Mouse (Mus musculus) neural tube, embryonic 12.5 days (tissue): ENCODE measurements around the gene B4galnt4. TPM values are rescaled to one million over a fixed set of nuclear protein-coding genes. Genes with fewer than 3 reads are reported as not detected.

Experiments used
- ATAC-seq: fragments of 200-750 bp; cut with Nextera tagmentation; 2 replicates; pipeline ENCODE4 v1.8.0; 2017; ENCODE audit warnings: low read depth, mild to moderate bottlenecking, moderate TSS enrichment, moderate library complexity; ENCODE audit not compliant: low FRiP score
- H3K27ac ChIP-seq: fragments of 300-500 bp; sonication (generic); 2 replicates; pipeline ENCODE4 v1.5.1; 2016
- H3K27me3 ChIP-seq: fragments of 300-500 bp; sonication (generic); replicated peaks from 2 replicates; pipeline ENCODE4 v1.6.1; 2016; ENCODE audit warnings: mild to moderate bottlenecking
- H3K36me3 ChIP-seq: fragments of 300-500 bp; sonication (generic); 2 replicates; pipeline ENCODE4 v1.6.1; 2016; ENCODE audit warnings: mild to moderate bottlenecking
- H3K4me1 ChIP-seq: fragments of 300-500 bp; sonication (generic); 2 replicates; pipeline ENCODE4 v1.6.1; 2016
- H3K4me2 ChIP-seq: fragments of 300-500 bp; sonication (generic); replicated peaks from 2 replicates; pipeline ENCODE4 v1.6.1; 2016; ENCODE audit warnings: mild to moderate bottlenecking
- H3K4me3 ChIP-seq: fragments of 300-500 bp; sonication (generic); 2 replicates; pipeline ENCODE4 v1.5.1; 2016
- H3K9ac ChIP-seq: fragments of 300-500 bp; sonication (generic); 2 replicates; pipeline ENCODE4 v1.6.1; 2016; ENCODE audit warnings: mild to moderate bottlenecking
- H3K9me3 ChIP-seq: fragments of 300-500 bp; sonication (generic); 2 replicates; pipeline ENCODE4 v1.6.1; 2016; ENCODE audit warnings: mild to moderate bottlenecking
- WGBS: fragments of 180-500 bp; shearing (Covaris S2); methylation state at CpG from one replicate; pipeline ENCODE4 v1.1.7; 2016; 5-methylcytosine and 5-hydroxymethylcytosine counted together
- polyA plus RNA-seq: library from polyadenylated mRNA; unstranded; fragments of >200 nt; fragmentation: Nextera tagmentation; extraction: Ambion mirVana; gene quantifications from 2 replicates; pipeline ENCODE4 v1.2.1, GENCODE M21; 2016

The B4galnt4 gene
- polyA plus RNA-seq, 1 experiment from 2014 or later, result 41.5 TPM

DNA sequence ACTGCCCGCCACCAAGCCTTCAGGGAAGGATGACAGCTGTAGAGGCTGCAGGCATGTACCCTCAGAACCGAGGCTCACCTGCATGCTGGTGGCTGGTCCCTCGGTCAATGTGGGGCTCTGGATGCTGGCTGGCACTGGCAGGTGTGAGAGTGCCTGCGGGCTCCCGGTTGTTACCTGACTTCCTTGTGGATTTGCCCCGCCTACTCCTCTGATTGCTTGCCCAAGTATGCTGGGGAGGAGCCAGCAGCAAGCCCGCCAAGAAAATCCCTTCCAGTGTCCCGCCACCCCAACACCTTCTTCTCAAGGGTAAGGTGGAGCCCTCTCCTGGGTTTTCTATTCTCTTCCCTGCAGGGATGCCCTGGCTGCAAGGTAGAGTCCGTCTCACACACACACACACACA, 56.7 kb downstream of the B4galnt4 start, which contains the start of gene Ano9:
Ano9 (minus strand) TSS at position 171 of the 400 bp plus-strand sequence.
- peaks cover 8% of the 10 kb centered on the region for H3K27me3 ChIP-seq
- H3K9me3 ChIP-seq, result no peaks in the 10 kb centered on the region
- H3K4me3 ChIP-seq, result no peak within 1 kb of the TSS
- 12% methylated on average over 9 of the region's 9 CpGs for WGBS
- no peak within 1 kb of the TSS for H3K27ac ChIP-seq
- no peaks in the 10 kb centered on the region for H3K36me3 ChIP-seq
- H3K4me1 ChIP-seq, result no peaks in the 10 kb centered on the region
- no peak for ATAC-seq
- no peak within 1 kb of the TSS for H3K9ac ChIP-seq
- H3K4me2 ChIP-seq, result no peak within 1 kb of the TSS

DNA sequence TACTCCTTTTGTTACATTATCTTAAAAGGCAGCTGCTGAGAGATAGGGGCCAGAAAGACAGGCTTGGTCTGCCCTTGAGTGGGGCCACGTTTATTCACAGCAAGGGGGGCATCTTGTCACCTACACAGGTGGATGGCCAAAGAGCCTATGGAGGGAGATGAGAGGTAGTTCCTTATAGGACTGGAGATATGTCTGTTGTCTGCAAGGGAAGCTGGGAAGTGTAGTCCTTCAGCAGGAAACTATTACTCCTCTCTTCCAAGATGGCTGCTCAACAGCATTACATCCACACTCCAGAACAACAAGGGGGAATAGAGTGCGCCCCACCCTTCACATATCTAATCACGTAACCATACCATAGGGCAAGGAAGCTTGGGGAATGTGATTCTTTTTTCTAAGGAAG, 58.6 kb downstream of the B4galnt4 start:
- Histone ChIP-seq H3K27ac (no peak overlapping the region), H3K4me3 (no peak overlapping the region), H3K4me1 (no peaks in the 10 kb centered on the region), H3K4me2 (no peak overlapping the region), H3K9ac (no peak overlapping the region), H3K36me3 (no peaks in the 10 kb centered on the region), H3K9me3 (no peaks in the 10 kb centered on the region), H3K27me3 (peaks cover 8% of the 10 kb centered on the region)
- WGBS, result 75% methylated on average over 3 of the region's 3 CpGs
- ATAC-seq, result no peak

DNA sequence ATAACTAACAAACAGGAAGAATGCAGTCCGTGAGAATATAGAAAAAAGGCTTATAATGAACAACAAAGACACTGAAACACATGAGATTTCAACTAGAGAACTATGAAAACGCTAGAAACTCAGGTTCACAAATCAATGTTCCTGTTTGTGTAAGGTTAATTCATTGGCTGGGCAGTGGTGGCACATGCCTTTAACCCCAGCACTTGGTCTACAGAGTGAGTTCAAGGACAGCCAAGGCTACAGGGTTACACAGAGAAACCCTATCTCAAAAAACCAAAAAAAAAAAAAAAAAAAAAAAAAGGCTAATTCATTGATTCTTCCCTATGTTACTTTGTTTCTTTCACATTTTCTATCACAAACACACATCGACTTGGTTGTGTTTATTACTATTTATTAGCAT, 59.7 kb downstream of the B4galnt4 start:
- ATAC-seq, result no peak

DNA sequence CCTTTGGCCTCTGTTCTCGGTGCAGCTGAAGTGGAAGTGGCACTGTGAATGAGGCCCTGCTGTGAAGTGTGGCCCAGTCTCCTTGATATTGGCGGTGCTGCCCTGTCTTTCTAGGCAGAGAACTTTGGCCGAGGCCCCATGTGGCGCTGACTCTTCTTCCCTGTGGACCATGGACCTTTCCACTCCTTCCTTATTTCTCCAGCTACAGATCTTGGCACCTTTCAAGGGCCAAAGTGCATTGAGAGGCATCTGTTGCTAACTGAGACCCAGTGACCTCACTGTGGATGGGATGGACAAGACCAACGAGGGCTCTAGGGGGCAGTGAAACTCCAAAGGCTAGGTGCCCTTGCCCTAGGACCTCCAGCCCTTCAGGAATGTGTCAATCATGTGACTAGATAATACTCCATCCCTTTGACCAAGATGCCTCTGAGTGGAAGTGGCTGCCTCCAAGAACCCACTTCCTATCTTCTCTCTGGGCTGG, 60.2 kb downstream of the B4galnt4 start:
- H3K27ac ChIP-seq, result no peak overlapping the region
- WGBS, result 81% methylated on average over 5 of the region's 5 CpGs
- H3K27me3 ChIP-seq, result peaks cover 8% of the 10 kb centered on the region
- no peak overlapping the region for H3K9ac ChIP-seq
- no peaks in the 10 kb centered on the region for H3K36me3 ChIP-seq
- no peaks in the 10 kb centered on the region for H3K9me3 ChIP-seq
- H3K4me2 ChIP-seq, result no peak overlapping the region
- H3K4me1 ChIP-seq, result no peaks in the 10 kb centered on the region
- H3K4me3 ChIP-seq, result no peak overlapping the region
- no peak for ATAC-seq

More for the DNA sequence above, 59.7 kb downstream of the B4galnt4 start:
- Histone ChIP-seq H3K4me1 (no peaks in the 10 kb centered on the region), H3K9ac (no peak overlapping the region), H3K4me2 (no peak overlapping the region), H3K27ac (no peak overlapping the region), H3K4me3 (no peak overlapping the region), H3K36me3 (no peaks in the 10 kb centered on the region), H3K27me3 (peaks cover 8% of the 10 kb centered on the region), H3K9me3 (no peaks in the 10 kb centered on the region)
- WGBS, result 89% methylated on average over 3 of the region's 3 CpGs

Other genes starting within 250 kb of the B4galnt4 start
- gene Zfp941, start 238.9 kb upstream of the B4galnt4 start, polyA plus RNA-seq, result 13.2 and 15.3 TPM in 2 replicates
- gene Urah, start 226.1 kb upstream of the B4galnt4 start, polyA plus RNA-seq, result not detected in 2 replicates
- gene Scgb1c1, start 215.6 kb upstream of the B4galnt4 start, polyA plus RNA-seq, result not detected in 2 replicates
- gene Odf3, start 213.3 kb upstream of the B4galnt4 start, polyA plus RNA-seq, result not detected in 2 replicates
- gene Gm45785, start 204.8 kb upstream of the B4galnt4 start, polyA plus RNA-seq, result not detected in 2 replicates
- gene Ric8a, start 204.1 kb upstream of the B4galnt4 start, polyA plus RNA-seq, result 89.1 and 94.8 TPM in 2 replicates
- 30.3 and 34.2 TPM in 2 replicates for gene Bet1l, start 203.5 kb upstream of the B4galnt4 start, polyA plus RNA-seq
- gene Psmd13, start 179.1 kb upstream of the B4galnt4 start, polyA plus RNA-seq, result 293 and 317 TPM in 2 replicates
- gene Sirt3, start 178.8 kb upstream of the B4galnt4 start, polyA plus RNA-seq, result 32.4 and 33.1 TPM in 2 replicates
- gene Cox8b, start 160.7 kb upstream of the B4galnt4 start, polyA plus RNA-seq, result 1.9 and 2.2 TPM in 2 replicates
- 0.08 TPM in 1 of 2 replicates, not detected in the other for gene Nlrp6, start 140.2 kb upstream of the B4galnt4 start, polyA plus RNA-seq
- 11.2 and 12.2 TPM in 2 replicates for gene Pgghg, start 119.7 kb upstream of the B4galnt4 start, polyA plus RNA-seq
- 1.2 and 1.6 TPM in 2 replicates for gene Ifitm5, start 110.8 kb upstream of the B4galnt4 start, polyA plus RNA-seq
- gene Gm45717, start 105.2 kb upstream of the B4galnt4 start, polyA plus RNA-seq, result 0.55 TPM in 1 of 2 replicates, not detected in the other
- 314 and 316 TPM in 2 replicates for gene Ifitm2, start 105.1 kb upstream of the B4galnt4 start, polyA plus RNA-seq
- 10.1 and 13.6 TPM in 2 replicates for gene Ifitm1, start 93.9 kb upstream of the B4galnt4 start, polyA plus RNA-seq
- gene Ifitm3, start 50.3 kb upstream of the B4galnt4 start, polyA plus RNA-seq, result 23.9 and 29.2 TPM in 2 replicates
- gene Ifitm6, start 43.2 kb upstream of the B4galnt4 start, polyA plus RNA-seq, result 0.42 and 0.54 TPM in 2 replicates
- gene Gm17387, start 32.0 kb upstream of the B4galnt4 start, polyA plus RNA-seq, result not detected in 2 replicates
- 1.6 and 3.1 TPM in 2 replicates for gene Pkp3, start 17.1 kb downstream of the B4galnt4 start, polyA plus RNA-seq
- 1.6 and 2.3 TPM in 2 replicates for gene Sigirr, start 39.5 kb downstream of the B4galnt4 start, polyA plus RNA-seq
- gene Ano9, start 56.7 kb downstream of the B4galnt4 start, polyA plus RNA-seq, result 0.22 TPM in 1 of 2 replicates, not detected in the other
- gene Ptdss2, start 61.3 kb downstream of the B4galnt4 start, polyA plus RNA-seq, result 74.7 and 79.8 TPM in 2 replicates
- 56.9 and 60.9 TPM in 2 replicates for gene Rnh1, start 111.8 kb downstream of the B4galnt4 start, polyA plus RNA-seq
- 114 and 121 TPM in 2 replicates for gene Hras, start 132.9 kb downstream of the B4galnt4 start, polyA plus RNA-seq
- gene Lrrc56, start 133.1 kb downstream of the B4galnt4 start, polyA plus RNA-seq, result 11.2 TPM in 2 replicates
- 2.5 and 3.8 TPM in 2 replicates for gene Lmntd2, start 153.0 kb downstream of the B4galnt4 start, polyA plus RNA-seq
- gene Rassf7, start 154.8 kb downstream of the B4galnt4 start, polyA plus RNA-seq, result 37.1 and 38.7 TPM in 2 replicates
- 88.0 and 92.7 TPM in 2 replicates for gene Phrf1, start 167.7 kb downstream of the B4galnt4 start, polyA plus RNA-seq
- 1.0 and 1.7 TPM in 2 replicates for gene Irf7, start 205.4 kb downstream of the B4galnt4 start, polyA plus RNA-seq
- gene Cdhr5, start 215.7 kb downstream of the B4galnt4 start, polyA plus RNA-seq, result not detected in 2 replicates
- 4.5 and 7.1 TPM in 2 replicates for gene Sct, start 218.0 kb downstream of the B4galnt4 start, polyA plus RNA-seq
- gene Drd4, start 230.9 kb downstream of the B4galnt4 start, polyA plus RNA-seq, result 0.82 and 0.94 TPM in 2 replicates